Mouse (Mus musculus) midbrain, embryonic 11.5 days (tissue): ENCODE data around the gene Tgfbr1. TPM values are rescaled to one million over a fixed set of nuclear protein-coding genes. Genes with fewer than 3 reads are reported as not detected.
A peak's percentile ranks its signal among the peaks of the same experiment; 100 is the strongest.

Experiments
- ATAC-seq: fragments of 200-750 bp; cut with Nextera tagmentation; 2 replicates; pipeline ENCODE4 v1.8.0; 2017; ENCODE audit warnings: moderate TSS enrichment, moderate library complexity; ENCODE audit not compliant: low FRiP score
- DNase-seq: peaks from one replicate; pipeline ENCODE4 v3.0.0; 2015; ENCODE audit warnings: low spot score; ENCODE audit errors: missing footprints
- H3K27ac ChIP-seq: fragments of 300-500 bp; sonication (generic); 2 replicates; pipeline ENCODE4 v1.5.1; 2014; ENCODE audit warnings: low read depth, low read length
- H3K27me3 ChIP-seq: fragments of 300-500 bp; sonication (generic); 2 replicates; pipeline ENCODE4 v1.6.1; 2014; ENCODE audit warnings: mild to moderate bottlenecking, low read length, moderate library complexity, mixed read lengths; ENCODE audit not compliant: control insufficient read depth, insufficient read depth
- H3K36me3 ChIP-seq: fragments of 300-500 bp; sonication (generic); 2 replicates; pipeline ENCODE4 v1.6.1; 2014; ENCODE audit warnings: mild to moderate bottlenecking, low read length, moderate library complexity, mixed read lengths; ENCODE audit not compliant: control insufficient read depth, insufficient read depth
- H3K4me1 ChIP-seq: fragments of 300-500 bp; sonication (generic); 2 replicates; pipeline ENCODE4 v1.6.1; 2014; ENCODE audit warnings: low read length; ENCODE audit not compliant: control insufficient read depth, insufficient read depth
- H3K4me2 ChIP-seq: fragments of 300-500 bp; sonication (generic); 2 replicates; pipeline ENCODE4 v1.6.1; 2014; ENCODE audit warnings: mild to moderate bottlenecking, moderate library complexity
- H3K4me3 ChIP-seq: fragments of 300-500 bp; sonication (generic); 2 replicates; pipeline ENCODE4 v1.5.1; 2014; ENCODE audit warnings: low read depth, low read length
- H3K9ac ChIP-seq: fragments of 300-500 bp; sonication (generic); 2 replicates; pipeline ENCODE4 v1.6.1; 2014; ENCODE audit warnings: low read length
- H3K9me3 ChIP-seq: fragments of 300-500 bp; sonication (generic); 2 replicates; pipeline ENCODE4 v1.6.1; 2016; ENCODE audit warnings: low read length; ENCODE audit not compliant: control insufficient read depth
- WGBS: fragments of 180-500 bp; shearing (Covaris S2); extraction: QIAGEN DNeasy Blood & Tissue Kit; methylation state at CpG from one replicate; pipeline ENCODE4 v1.1.7; 2014; 5-methylcytosine and 5-hydroxymethylcytosine counted together
- polyA plus RNA-seq: library from polyadenylated mRNA; unstranded; fragments of >200 nt; fragmentation: Nextera tagmentation; extraction: Ambion mirVana; gene quantifications from 2 replicates; pipeline ENCODE4 v1.2.1, GENCODE M21; 2014

The Tgfbr1 gene
- polyA plus RNA-seq, 1 experiment from 2014 or later: 121 TPM

- no peak overlapping the region for H3K4me3 ChIP-seq
- no peaks in the 10 kb centered on the region for H3K27me3 ChIP-seq
- ATAC-seq (no peak), DNase-seq (no peak)
- WGBS: 83% methylated on average over 3 of the region's 3 CpGs
- H3K9ac ChIP-seq: no peak overlapping the region
- no peak overlapping the region for H3K27ac ChIP-seq
- no peaks in the 10 kb centered on the region for H3K36me3 ChIP-seq
- H3K9me3 ChIP-seq: no peaks in the 10 kb centered on the region
- H3K4me2 ChIP-seq: no peak overlapping the region
- H3K4me1 ChIP-seq: no peaks in the 10 kb centered on the region
These were observed 16.0 kb upstream of the Tgfbr1 start for GRCm38 (mm10) chr4:47336941-47337600.

DNA sequence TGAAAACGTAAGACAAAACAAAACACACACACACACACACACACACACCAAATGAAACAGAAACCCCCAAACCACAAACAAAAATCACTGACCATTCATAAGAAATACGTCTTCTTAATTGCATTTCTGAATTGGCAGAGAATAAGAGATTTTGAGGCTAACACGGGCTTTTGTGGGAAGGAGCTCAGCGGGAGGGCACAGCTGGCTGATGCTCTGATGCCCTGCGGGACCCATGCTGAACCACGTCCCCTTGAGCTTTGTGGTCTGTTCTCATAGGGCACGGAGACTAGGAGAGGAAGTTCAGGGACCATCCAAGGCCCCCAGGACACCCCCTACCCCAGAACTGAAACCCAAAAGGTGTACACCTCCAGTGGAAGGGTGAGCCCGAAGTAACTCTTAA lies 10.4 kb upstream of the Tgfbr1 start:
- no peak overlapping the region for H3K27ac ChIP-seq
- H3K27me3 ChIP-seq: no peaks in the 10 kb centered on the region
- 39% methylated on average over 8 of the region's 8 CpGs for WGBS
- peaks cover 3% of the 10 kb centered on the region; the same call in 1 of the 2 replicates for H3K4me1 ChIP-seq
- peak; percentile 79 for DNase-seq
- H3K4me3 ChIP-seq: no peak overlapping the region
- H3K9me3 ChIP-seq: no peaks in the 10 kb centered on the region
- no peak for ATAC-seq
- no peak overlapping the region for H3K4me2 ChIP-seq
- H3K9ac ChIP-seq: no peak overlapping the region
- H3K36me3 ChIP-seq: no peaks in the 10 kb centered on the region

DNA sequence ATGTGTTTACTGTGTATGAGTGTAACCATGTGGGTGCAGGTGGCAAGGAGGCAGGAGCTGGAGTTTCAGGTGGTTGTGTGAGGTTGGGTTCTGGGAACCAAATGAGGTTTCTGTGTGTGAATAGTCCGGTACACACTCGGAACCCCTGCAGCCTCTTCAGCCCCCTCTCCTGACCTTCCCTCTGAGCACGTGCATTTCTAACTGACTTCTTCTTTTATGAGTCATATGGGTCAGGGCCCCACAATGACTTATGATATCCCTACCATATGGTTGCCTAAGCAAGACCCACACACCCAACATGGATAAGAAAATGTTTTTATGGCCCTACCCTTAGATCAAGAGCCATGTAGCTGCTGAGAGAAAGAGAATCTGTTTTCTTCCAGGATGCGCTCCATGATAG lies 6.0 kb upstream of the Tgfbr1 start:
- no peaks in the 10 kb centered on the region for H3K9me3 ChIP-seq
- H3K4me3 ChIP-seq: no peak overlapping the region
- 79% methylated on average over 4 of the region's 4 CpGs for WGBS
- H3K9ac ChIP-seq: no peak overlapping the region
- peaks cover 6% of the 10 kb centered on the region; the same call in 1 of the 2 replicates for H3K4me1 ChIP-seq
- H3K27ac ChIP-seq: no peak overlapping the region
- no peak overlapping the region for H3K4me2 ChIP-seq
- H3K27me3 ChIP-seq: no peaks in the 10 kb centered on the region
- H3K36me3 ChIP-seq: no peaks in the 10 kb centered on the region
- no peak for ATAC-seq
- DNase-seq: no peak

DNA sequence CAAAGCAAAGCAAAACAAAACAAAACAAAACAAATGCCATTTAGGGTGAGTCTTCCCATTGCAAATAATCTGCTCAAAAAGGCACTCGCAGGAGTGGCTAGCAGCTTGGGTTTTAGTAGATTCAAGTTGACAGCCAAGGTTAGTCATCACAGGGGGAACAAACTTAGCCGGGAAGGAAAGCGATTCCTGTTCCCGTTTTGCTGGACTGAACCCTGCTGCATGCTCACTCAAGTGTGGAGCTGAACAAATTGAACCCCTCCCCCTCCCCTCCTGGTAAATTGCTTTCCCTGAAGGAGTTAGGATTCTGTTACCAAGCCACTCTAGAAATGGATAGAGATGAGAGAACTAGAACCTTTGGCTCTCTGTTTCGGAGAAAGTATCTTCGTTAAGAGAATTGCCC lies 3.3 kb upstream of the Tgfbr1 start:
- WGBS: 20% methylated on average over 6 of the region's 6 CpGs
- DNase-seq (no peak), ATAC-seq (no peak)
- Histone ChIP-seq H3K4me3 (no peak overlapping the region), H3K27me3 (no peaks in the 10 kb centered on the region), H3K27ac (no peak overlapping the region), H3K9ac (no peak overlapping the region), H3K9me3 (no peaks in the 10 kb centered on the region), H3K4me1 (peaks cover 8% of the 10 kb centered on the region), H3K4me2 (no peak overlapping the region), H3K36me3 (no peaks in the 10 kb centered on the region)

DNA sequence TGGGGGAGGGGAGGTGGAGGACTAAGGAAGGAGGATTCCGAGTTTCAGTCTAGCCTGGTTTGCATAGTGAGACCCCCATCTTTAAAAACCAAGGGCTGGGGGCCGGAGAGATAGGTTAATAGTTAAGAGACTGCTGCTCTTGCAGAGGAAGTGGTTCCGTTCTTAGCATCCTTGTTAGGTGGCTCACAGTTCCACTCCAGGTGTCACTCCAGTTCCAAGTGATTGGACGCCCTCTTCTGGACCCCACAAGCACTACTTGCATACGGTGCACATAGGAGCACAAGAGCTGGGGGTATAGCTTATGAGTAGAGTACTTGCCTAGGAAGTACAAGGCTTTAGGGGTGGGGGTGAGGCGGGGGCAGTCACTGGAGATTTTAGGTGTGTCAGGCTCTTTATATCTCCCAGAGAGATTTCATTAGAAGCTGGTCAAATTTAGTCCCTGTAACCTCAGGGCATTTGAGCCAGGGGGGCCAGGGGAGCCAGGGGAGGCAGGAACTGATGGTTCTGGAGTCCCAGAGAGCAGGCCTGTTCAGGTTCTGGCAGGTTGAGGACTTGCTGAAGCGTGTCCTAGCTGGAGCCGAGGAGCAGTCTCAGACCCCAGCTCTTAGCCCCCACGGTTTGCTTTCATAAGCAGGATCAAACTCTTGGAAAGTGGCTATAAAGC lies 1.5 kb upstream of the Tgfbr1 start:
- WGBS: 19% methylated on average over 9 of the region's 9 CpGs
- Histone ChIP-seq H3K4me3 (no peak overlapping the region), H3K27me3 (no peaks in the 10 kb centered on the region), H3K36me3 (no peaks in the 10 kb centered on the region), H3K9me3 (no peaks in the 10 kb centered on the region), H3K4me2 (peak overlapping the region; percentile 96), H3K27ac (no peak overlapping the region), H3K9ac (peak overlapping the region; percentile 98; the same call in 1 of the 2 replicates), H3K4me1 (peaks cover 17% of the 10 kb centered on the region)
- ATAC-seq: no peak
- DNase-seq: peak; percentile 90

DNA sequence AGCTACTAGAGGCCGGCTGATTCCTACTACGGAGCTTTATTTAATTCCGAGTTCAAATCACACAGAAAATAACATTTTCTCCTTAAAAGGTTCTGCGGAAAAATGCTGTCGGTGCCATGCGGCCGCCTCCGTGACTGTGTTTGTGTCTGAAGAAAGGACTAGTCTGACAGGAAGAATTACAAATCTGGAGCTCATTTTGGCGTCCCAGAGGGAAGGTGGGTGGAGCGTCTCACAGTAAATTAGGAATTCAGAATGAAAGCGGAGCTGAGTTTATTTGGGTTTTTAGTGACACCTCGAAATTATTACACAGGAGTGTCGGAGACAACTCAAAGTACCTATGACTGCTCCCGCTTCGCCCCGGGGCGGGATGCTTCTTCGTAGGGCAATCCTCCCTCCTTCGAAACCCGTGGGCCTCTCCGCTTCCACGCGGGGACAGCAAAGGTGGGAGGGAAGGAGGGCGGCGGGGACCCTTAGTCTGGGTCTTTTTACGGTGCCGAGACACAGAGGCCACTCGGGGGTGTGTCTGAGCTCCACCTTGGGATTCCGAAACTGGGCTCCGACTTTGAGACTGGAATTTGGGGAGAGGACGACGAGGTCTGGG lies 861 bp upstream of the Tgfbr1 start:
- DNase-seq (peak; percentile 95), ATAC-seq (no peak; the same call in 1 of the 2 replicates)
- Histone ChIP-seq H3K9ac (peak overlapping the region; percentile 98), H3K9me3 (no peaks in the 10 kb centered on the region), H3K27ac (no peak overlapping the region), H3K4me2 (peak overlapping the region; percentile 96), H3K36me3 (no peaks in the 10 kb centered on the region), H3K27me3 (no peaks in the 10 kb centered on the region), H3K4me1 (peaks cover 17% of the 10 kb centered on the region), H3K4me3 (peak overlapping the region; percentile 94)
- WGBS: 1% methylated on average over 32 of the region's 32 CpGs

GRCm38 (mm10) chr4:47353416-47354111 lies 542 bp downstream of the Tgfbr1 start:
- DNase-seq: peak; percentile 95

DNA sequence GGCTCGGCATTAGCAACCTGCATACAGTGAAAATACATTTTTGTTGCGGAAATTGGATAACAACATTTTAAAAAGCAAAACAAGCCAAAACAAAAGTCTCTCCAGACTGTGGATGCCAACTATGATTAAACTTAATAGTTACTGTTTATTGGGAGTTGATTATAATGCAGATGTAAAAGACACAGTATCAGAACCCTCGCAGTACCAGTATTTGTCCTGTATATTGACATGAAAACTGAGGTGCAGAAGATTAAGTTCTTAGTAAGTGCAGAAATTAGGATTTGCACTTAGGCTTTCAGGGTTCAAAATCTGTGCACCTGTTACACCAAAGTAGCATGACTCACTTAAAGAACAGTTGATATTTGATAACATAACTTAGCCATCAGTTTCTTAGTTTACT lies 1.3 kb downstream of the Tgfbr1 start:
- peak; percentile 90 for DNase-seq
- Histone ChIP-seq H3K4me3 (peak overlapping the region; percentile 94), H3K36me3 (no peaks in the 10 kb centered on the region), H3K27me3 (no peaks in the 10 kb centered on the region), H3K4me2 (peak overlapping the region; percentile 59), H3K27ac (no peak overlapping the region), H3K9ac (peak overlapping the region; percentile 98), H3K4me1 (peaks cover 17% of the 10 kb centered on the region), H3K9me3 (no peaks in the 10 kb centered on the region)
- WGBS: 36% methylated on average over 3 of the region's 3 CpGs
- ATAC-seq: no peak

More at GRCm38 (mm10) chr4:47353416-47354111, 542 bp downstream of the Tgfbr1 start:
- Histone ChIP-seq H3K4me2 (peak overlapping the region; percentile 59), H3K4me3 (peak overlapping the region; percentile 94), H3K27me3 (no peaks in the 10 kb centered on the region), H3K9ac (peak overlapping the region; percentile 98), H3K27ac (peak overlapping the region; percentile 96), H3K36me3 (no peaks in the 10 kb centered on the region), H3K4me1 (peaks cover 17% of the 10 kb centered on the region), H3K9me3 (no peaks in the 10 kb centered on the region)
- peak; percentile 80 for ATAC-seq
- WGBS: under 1% methylated on average over 58 of the region's 73 CpGs
